Mouse (Mus musculus) liver, embryonic 16.5 days (tissue): ENCODE data around the gene Nt5c3b. TPM values are rescaled to one million over a fixed set of nuclear protein-coding genes. Genes with fewer than 3 reads are reported as not detected.

Experiments used
- ATAC-seq: fragments of 200-750 bp; cut with Nextera tagmentation; 2 replicates; pipeline ENCODE4 v1.8.0; 2017; ENCODE audit warnings: low read depth, mild to moderate bottlenecking, moderate number of reproducible peaks, moderate library complexity
- H3K27ac ChIP-seq: fragments of 300-500 bp; sonication (generic); 2 replicates; pipeline ENCODE4 v1.5.1; 2014; ENCODE audit warnings: mild to moderate bottlenecking, low read length
- H3K27me3 ChIP-seq: fragments of 300-500 bp; sonication (generic); 2 replicates; pipeline ENCODE4 v1.6.1; 2014; ENCODE audit warnings: low read depth, low read length, mixed read lengths; ENCODE audit not compliant: control insufficient read depth, insufficient read depth
- H3K36me3 ChIP-seq: fragments of 300-500 bp; sonication (generic); 2 replicates; pipeline ENCODE4 v1.6.1; 2014; ENCODE audit warnings: mild to moderate bottlenecking; ENCODE audit not compliant: control insufficient read depth, insufficient read depth
- H3K4me1 ChIP-seq: fragments of 300-500 bp; sonication (generic); 2 replicates; pipeline ENCODE4 v1.6.1; 2014; ENCODE audit warnings: low read depth, low read length, mixed read lengths; ENCODE audit not compliant: control insufficient read depth
- H3K4me2 ChIP-seq: fragments of 300-500 bp; sonication (generic); 2 replicates; pipeline ENCODE4 v1.6.1; 2014; ENCODE audit warnings: low read depth, low read length, mixed read lengths
- H3K4me3 ChIP-seq: fragments of 300-500 bp; sonication (generic); 2 replicates; pipeline ENCODE4 v1.5.1; 2014; ENCODE audit warnings: low read depth, mild to moderate bottlenecking, low read length
- H3K9ac ChIP-seq: fragments of 300-500 bp; sonication (generic); 2 replicates; pipeline ENCODE4 v1.6.1; 2014; ENCODE audit warnings: low read depth, low read length
- H3K9me3 ChIP-seq: fragments of 300-500 bp; sonication (generic); replicated peaks from 2 replicates; pipeline ENCODE4 v1.6.1; 2016; ENCODE audit warnings: low read length; ENCODE audit not compliant: control insufficient read depth
- WGBS: fragments of 180-500 bp; shearing (Covaris S2); extraction: QIAGEN DNeasy Blood & Tissue Kit; methylation state at CpG from one replicate; pipeline ENCODE4 v1.1.7; 2014; ENCODE audit not compliant: insufficient replicate concordance; 5-methylcytosine and 5-hydroxymethylcytosine counted together
- polyA plus RNA-seq: library from polyadenylated mRNA; unstranded; fragments of >200 nt; fragmentation: Nextera tagmentation; extraction: Ambion mirVana; gene quantifications from 2 replicates; pipeline ENCODE4 v1.2.1, GENCODE M21; 2015

The Nt5c3b gene
- polyA plus RNA-seq, 1 experiment from 2014 or later = 16.0 TPM

DNA sequence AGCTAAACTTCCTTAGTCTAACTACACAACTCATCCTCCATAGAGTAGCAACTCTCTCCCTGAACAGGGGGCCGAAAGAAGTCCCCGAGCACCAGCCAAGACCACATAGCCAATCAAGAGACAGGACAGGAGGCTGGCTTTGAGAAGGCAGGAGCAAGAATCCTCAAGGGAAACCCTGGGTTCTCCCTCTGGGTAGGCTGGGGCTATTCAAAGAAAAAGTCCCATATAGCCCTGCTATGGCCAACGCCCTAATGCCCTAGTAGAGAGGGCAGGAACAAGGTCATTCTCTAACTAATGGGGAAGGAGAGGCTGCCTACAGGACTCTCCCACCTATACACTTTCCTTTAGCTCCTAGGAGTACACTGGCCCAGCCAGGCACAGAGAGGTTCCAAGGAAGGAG lies 56.6 kb downstream of the Nt5c3b start:
- no peak overlapping the region for H3K9ac ChIP-seq
- no peak overlapping the region for H3K4me3 ChIP-seq
- WGBS = 56% methylated on average over 3 of the region's 3 CpGs
- H3K27me3 ChIP-seq = no peaks in the 10 kb centered on the region
- H3K9me3 ChIP-seq = no peaks in the 10 kb centered on the region
- H3K36me3 ChIP-seq = no peaks in the 10 kb centered on the region; the same call in 1 of the 2 replicates
- no peak overlapping the region for H3K4me2 ChIP-seq
- peaks cover 15% of the 10 kb centered on the region for H3K4me1 ChIP-seq
- H3K27ac ChIP-seq = no peak overlapping the region
- ATAC-seq = no peak

DNA sequence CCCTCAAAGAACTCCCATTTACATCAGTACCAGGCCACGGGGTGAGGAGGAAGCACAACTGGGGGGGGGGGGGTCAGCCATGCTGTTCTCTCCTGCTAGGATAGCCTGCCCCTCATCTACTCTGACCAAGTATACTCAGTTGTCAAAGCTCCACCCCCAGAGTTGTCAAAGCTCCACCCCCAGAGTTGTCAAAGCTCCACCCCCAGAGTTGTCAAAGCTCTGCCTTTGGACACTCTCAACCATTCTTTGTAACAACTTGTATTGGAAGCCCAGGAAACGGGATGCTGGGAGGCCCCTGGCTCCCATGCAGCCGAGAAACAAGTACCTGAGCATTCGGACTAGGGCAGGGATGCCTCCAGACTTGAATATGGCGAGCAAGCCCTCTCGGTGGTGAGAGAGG lies 58.9 kb downstream of the Nt5c3b start:
- no peak for ATAC-seq
- Histone ChIP-seq H3K4me3 (no peak overlapping the region), H3K36me3 (peaks cover 3% of the 10 kb centered on the region; the same call in 1 of the 2 replicates), H3K4me1 (no peaks in the 10 kb centered on the region), H3K9ac (no peak overlapping the region), H3K27ac (no peak overlapping the region), H3K9me3 (no peaks in the 10 kb centered on the region), H3K4me2 (no peak overlapping the region), H3K27me3 (no peaks in the 10 kb centered on the region)
- 69% methylated on average over 6 of the region's 6 CpGs for WGBS

DNA sequence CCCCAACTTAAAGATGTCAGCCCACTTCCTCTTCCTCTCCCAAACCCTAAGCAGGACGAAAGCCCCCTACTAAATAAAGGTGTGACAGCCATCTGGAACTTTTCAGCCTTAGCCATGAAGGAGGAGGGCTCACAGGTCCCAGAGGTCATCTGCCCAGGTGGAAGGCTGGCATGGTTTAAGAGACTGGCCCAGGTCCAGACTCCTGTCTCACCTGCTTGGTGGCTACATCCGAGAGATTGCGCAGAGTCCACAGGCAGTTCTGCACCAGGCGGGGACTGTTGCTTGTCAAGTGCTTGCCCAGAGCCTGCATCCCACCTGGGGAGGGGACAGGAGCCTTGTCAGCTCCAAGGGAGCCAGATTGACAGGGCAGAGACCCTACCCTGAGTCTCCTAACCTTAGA lies 62.3 kb downstream of the Nt5c3b start:
- Histone ChIP-seq H3K9ac (no peak overlapping the region), H3K36me3 (peaks cover 3% of the 10 kb centered on the region), H3K4me1 (no peaks in the 10 kb centered on the region), H3K27me3 (no peaks in the 10 kb centered on the region), H3K27ac (no peak overlapping the region), H3K4me3 (no peak overlapping the region), H3K9me3 (no peaks in the 10 kb centered on the region), H3K4me2 (no peak overlapping the region)
- 69% methylated on average over 4 of the region's 4 CpGs for WGBS
- ATAC-seq = no peak

DNA sequence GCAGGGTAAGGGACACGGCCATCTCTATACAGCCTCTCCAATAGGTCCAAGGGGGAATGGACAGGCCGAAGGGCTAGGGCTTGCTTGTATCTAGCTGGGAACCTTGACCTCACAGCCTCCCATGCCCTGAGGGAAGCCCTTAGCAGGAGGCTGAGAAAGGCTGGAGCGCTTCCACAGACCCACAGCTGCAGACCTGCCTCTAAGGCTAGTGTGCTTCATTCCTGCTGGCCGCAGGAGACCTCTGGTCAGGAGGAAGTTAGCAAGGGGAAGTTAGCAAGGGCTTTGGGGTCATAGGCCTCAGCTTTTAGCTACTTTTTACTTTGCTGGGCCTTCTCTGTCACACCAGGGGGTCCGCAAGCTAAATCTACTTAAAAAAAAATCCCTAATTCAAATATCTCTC lies 63.2 kb downstream of the Nt5c3b start:
- Histone ChIP-seq H3K27me3 (no peaks in the 10 kb centered on the region), H3K9ac (no peak overlapping the region), H3K4me3 (no peak overlapping the region), H3K4me1 (no peaks in the 10 kb centered on the region), H3K36me3 (peaks cover 7% of the 10 kb centered on the region), H3K9me3 (no peaks in the 10 kb centered on the region), H3K27ac (no peak overlapping the region), H3K4me2 (no peak overlapping the region)
- no peak for ATAC-seq
- WGBS = 72% methylated on average over 5 of the region's 5 CpGs

DNA sequence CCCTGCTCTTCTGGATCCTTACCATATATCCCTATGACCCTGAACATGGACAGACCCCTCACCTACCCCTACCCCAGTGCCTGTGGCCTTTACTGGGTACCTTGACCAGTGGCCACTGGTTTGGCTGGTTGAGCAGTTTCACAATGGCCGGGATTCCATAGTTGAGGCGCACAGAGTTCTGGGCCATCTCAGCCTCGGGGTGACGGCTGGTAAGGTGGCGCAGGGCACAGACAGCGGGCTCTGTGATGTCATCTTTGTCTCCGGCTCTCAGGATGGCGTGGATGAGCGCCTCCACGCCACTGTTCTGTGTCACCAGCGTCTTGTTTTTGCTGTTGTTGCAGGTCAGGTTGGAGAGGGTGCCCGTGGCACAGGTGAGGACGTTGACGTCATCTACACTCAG lies 63.6 kb downstream of the Nt5c3b start:
- no peak overlapping the region for H3K27ac ChIP-seq
- 73% methylated on average over 14 of the region's 14 CpGs for WGBS
- no peak overlapping the region for H3K4me2 ChIP-seq
- no peak for ATAC-seq
- no peaks in the 10 kb centered on the region for H3K27me3 ChIP-seq
- H3K4me1 ChIP-seq = no peaks in the 10 kb centered on the region
- H3K36me3 ChIP-seq = peaks cover 7% of the 10 kb centered on the region
- H3K4me3 ChIP-seq = no peak overlapping the region
- H3K9me3 ChIP-seq = no peaks in the 10 kb centered on the region
- H3K9ac ChIP-seq = no peak overlapping the region

DNA sequence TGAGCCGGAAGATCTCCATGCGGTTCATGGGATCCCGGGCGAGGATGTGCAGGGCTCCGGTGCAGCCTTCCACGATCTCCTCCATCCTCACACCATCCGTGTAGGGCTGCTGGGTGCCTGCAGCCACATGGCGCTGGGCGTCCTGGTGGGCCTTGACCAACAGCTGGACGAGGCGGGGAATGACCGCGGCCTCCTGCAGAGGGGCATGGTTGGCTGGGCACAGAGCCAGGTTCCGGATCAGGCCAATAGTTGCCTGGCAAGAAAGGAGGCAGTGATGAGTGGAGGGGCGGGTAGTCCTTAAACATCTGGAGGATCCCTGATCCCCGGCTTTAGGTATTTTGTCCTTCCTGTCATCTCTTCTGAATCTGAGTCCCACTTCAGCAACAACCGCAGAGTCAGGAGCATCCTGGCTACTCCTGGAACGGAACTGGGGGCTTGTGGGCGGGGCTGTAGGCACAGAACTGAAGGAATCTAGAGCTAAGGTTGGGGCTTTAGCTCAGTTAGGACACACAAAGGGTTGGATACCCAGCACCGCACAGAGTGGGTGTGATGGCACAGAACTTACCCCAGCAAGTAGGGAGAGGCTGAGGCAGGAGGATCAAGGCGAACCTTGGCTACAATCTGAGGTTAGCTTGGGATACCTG lies 64.7 kb downstream of the Nt5c3b start:
- no peak overlapping the region for H3K4me3 ChIP-seq
- H3K27me3 ChIP-seq = no peaks in the 10 kb centered on the region
- H3K9ac ChIP-seq = no peak overlapping the region
- H3K4me1 ChIP-seq = no peaks in the 10 kb centered on the region
- ATAC-seq = no peak
- H3K27ac ChIP-seq = no peak overlapping the region
- H3K4me2 ChIP-seq = no peak overlapping the region
- 78% methylated on average over 21 of the region's 21 CpGs for WGBS
- H3K9me3 ChIP-seq = no peaks in the 10 kb centered on the region
- peaks cover 7% of the 10 kb centered on the region for H3K36me3 ChIP-seq

DNA sequence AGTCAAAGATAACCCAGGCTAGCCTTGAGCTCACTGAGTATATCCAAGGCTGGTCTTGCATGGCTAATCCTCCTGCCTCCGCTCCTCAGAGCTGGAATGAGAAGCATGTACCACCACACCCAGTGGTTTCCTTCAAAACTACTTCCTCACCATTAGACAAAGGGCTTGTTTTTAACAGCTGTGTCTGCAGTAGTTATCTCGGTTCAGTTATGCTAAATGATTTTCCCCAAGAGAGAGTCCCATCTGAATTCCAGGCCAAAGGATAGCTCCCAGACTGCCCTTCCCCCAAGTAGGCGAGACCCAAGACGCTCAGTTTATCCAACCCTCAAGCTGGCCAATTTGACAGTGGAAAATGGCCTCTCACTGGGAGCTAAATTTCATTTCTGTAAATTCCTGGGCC lies 65.6 kb downstream of the Nt5c3b start:
- ATAC-seq = no peak
- Histone ChIP-seq H3K9ac (no peak overlapping the region), H3K4me3 (no peak overlapping the region), H3K9me3 (no peaks in the 10 kb centered on the region), H3K27me3 (no peaks in the 10 kb centered on the region), H3K4me2 (no peak overlapping the region), H3K4me1 (no peaks in the 10 kb centered on the region), H3K36me3 (peaks cover 7% of the 10 kb centered on the region), H3K27ac (no peak overlapping the region)
- 52% methylated on average over 4 of the region's 4 CpGs for WGBS

DNA sequence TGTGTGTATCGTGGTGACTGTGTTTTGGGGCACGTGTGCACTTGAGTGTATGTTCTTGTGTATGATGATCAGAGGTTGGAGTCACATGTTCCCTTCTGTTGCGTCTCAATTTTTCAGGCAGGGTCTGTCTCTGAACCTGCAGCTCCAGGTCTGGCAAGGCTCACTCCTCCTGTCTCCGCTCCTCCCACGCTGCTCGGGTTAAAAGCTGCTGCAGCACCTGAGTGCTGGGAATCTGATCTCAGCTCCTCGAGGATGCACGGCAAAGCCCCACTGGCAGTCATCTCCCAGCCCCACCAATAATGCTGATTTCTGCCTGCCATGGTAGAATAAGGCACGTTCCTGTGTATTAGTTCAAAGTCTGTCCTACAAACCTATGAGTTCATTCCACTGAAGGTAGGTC lies 66.5 kb downstream of the Nt5c3b start:
- no peaks in the 10 kb centered on the region for H3K27me3 ChIP-seq
- no peak overlapping the region for H3K9ac ChIP-seq
- H3K36me3 ChIP-seq = peaks cover 7% of the 10 kb centered on the region
- WGBS = 70% methylated on average over 9 of the region's 9 CpGs
- H3K9me3 ChIP-seq = no peaks in the 10 kb centered on the region
- no peaks in the 10 kb centered on the region for H3K4me1 ChIP-seq
- H3K4me2 ChIP-seq = no peak overlapping the region
- no peak overlapping the region for H3K27ac ChIP-seq
- no peak overlapping the region for H3K4me3 ChIP-seq
- ATAC-seq = no peak
